Mouse (Mus musculus) hindbrain, postnatal 0 days (tissue): Measurements from ENCODE around the gene Hdgfl1. TPM values are rescaled to one million over a fixed set of nuclear protein-coding genes. Genes with fewer than 3 reads are reported as not detected.

Experiments used
- ATAC-seq: fragments of 200-750 bp; cut with Nextera tagmentation; 2 replicates; pipeline ENCODE4 v1.8.0; 2017; ENCODE audit warnings: mild to moderate bottlenecking, moderate TSS enrichment, moderate library complexity
- DNase-seq: peaks from one replicate; pipeline ENCODE4 v3.0.0-alpha.2; 2015; ENCODE audit warnings: low spot score
- H3K27ac ChIP-seq: fragments of 300-500 bp; sonication (generic); 2 replicates; pipeline ENCODE4 v1.5.1; 2014; ENCODE audit warnings: mild to moderate bottlenecking
- H3K27me3 ChIP-seq: fragments of 300-500 bp; sonication (generic); 2 replicates; pipeline ENCODE4 v1.6.1; 2014; ENCODE audit warnings: low read length, mixed read lengths; ENCODE audit not compliant: insufficient read depth
- H3K36me3 ChIP-seq: fragments of 300-500 bp; sonication (generic); 2 replicates; pipeline ENCODE4 v1.6.1; 2014; ENCODE audit warnings: low read length, mixed read lengths; ENCODE audit not compliant: insufficient read depth
- H3K4me1 ChIP-seq: fragments of 300-500 bp; sonication (generic); 2 replicates; pipeline ENCODE4 v1.6.1; 2014; ENCODE audit warnings: antibody characterized with exemption, low read length, mixed read lengths; ENCODE audit not compliant: insufficient read depth
- H3K4me2 ChIP-seq: fragments of 300-500 bp; sonication (generic); 2 replicates; pipeline ENCODE4 v1.6.1; 2014; ENCODE audit warnings: low read depth, mild to moderate bottlenecking, low read length, moderate library complexity, mixed read lengths
- H3K4me3 ChIP-seq: fragments of 300-500 bp; sonication (generic); 2 replicates; pipeline ENCODE4 v1.5.1; 2014; ENCODE audit warnings: low read length
- H3K9ac ChIP-seq: fragments of 300-500 bp; sonication (generic); replicated peaks from 2 replicates; pipeline ENCODE4 v1.6.1; 2014; ENCODE audit warnings: mild to moderate bottlenecking, low read length, moderate library complexity, mixed read lengths
- H3K9me3 ChIP-seq: fragments of 300-500 bp; sonication (generic); 2 replicates; pipeline ENCODE4 v1.6.1; 2016; ENCODE audit warnings: low read length, mixed read lengths
- CTCF ChIP-seq: IDR thresholded peaks from 2 replicates; pipeline ENCODE4 v1.5.1; 2016; ENCODE audit warnings: antibody characterized with exemption, control low read depth, low read depth
- WGBS: fragments of 180-500 bp; shearing (Covaris S2); extraction: QIAGEN DNeasy Blood & Tissue Kit; methylation state at CpG from one replicate; pipeline ENCODE4 v1.1.7; 2014; 5-methylcytosine and 5-hydroxymethylcytosine counted together
- polyA plus RNA-seq: library from polyadenylated mRNA; unstranded; fragments of >200 nt; fragmentation: Nextera tagmentation; extraction: Ambion mirVana; gene quantifications from 2 replicates; pipeline ENCODE4 v1.2.1, GENCODE M21; 2015
- total RNA-seq: library from RNA; depleted of rRNA; stranded (reverse); fragments of >200 nt; gene quantifications from 2 replicates; pipeline ENCODE4 v1.2.3, GENCODE M21; 2014

The Hdgfl1 gene
- total and polyA plus RNA-seq, 2 experiments from 2014 or later: not detected

GRCm38 (mm10) chr13:26719146-26719715 lies 50.7 kb downstream of the Hdgfl1 start:
- Histone ChIP-seq H3K4me3 (no peak overlapping the region), H3K4me1 (no peaks in the 10 kb centered on the region), H3K27ac (no peak overlapping the region), H3K27me3 (no peaks in the 10 kb centered on the region), H3K36me3 (no peaks in the 10 kb centered on the region), H3K9ac (no peak overlapping the region), H3K4me2 (no peak overlapping the region), H3K9me3 (no peaks in the 10 kb centered on the region)
- DNase-seq (no peak), ATAC-seq (no peak)
- 79% methylated on average over 5 of the region's 5 CpGs for WGBS
- no peak for TF ChIP-seq CTCF
